Mouse (Mus musculus): ENCODE data around the gene Tep1. TPM values are rescaled to one million over a fixed set of nuclear protein-coding genes. Genes with fewer than 3 reads are reported as not detected.

Gene Tep1
- total RNA-seq, 1 experiment from 2014 or later, result 20.8 TPM

GRCm38 (mm10) chr14:50795261-50795935 is 75.0 kb downstream of the Tep1 start:
- DNase-seq, result no peak

- DNase-seq, result no peak
These were observed 82.2 kb downstream of the Tep1 start for GRCm38 (mm10) chr14:50788157-50788556.

- DNase-seq, result peak; percentile 95
These were observed 85.1 kb downstream of the Tep1 start, which contains the start of gene Ttc5 for GRCm38 (mm10) chr14:50785251-50785637. Ttc5 (minus strand) TSS chr14:50785519.

GRCm38 (mm10) chr14:50784391-50785250 is 85.7 kb downstream of the Tep1 start:
- no peak for DNase-seq

- no peak for DNase-seq
These were observed 88.2 kb downstream of the Tep1 start for GRCm38 (mm10) chr14:50782166-50782565.

Other genes with a start within 250 kb of the Tep1 start
- not detected in 2 replicates for gene Olfr745, start 231.2 kb downstream of the Tep1 start, total RNA-seq (2021)
- gene Olfr746, start 223.5 kb downstream of the Tep1 start, total RNA-seq (2021), result not detected in 2 replicates
- not detected in 2 replicates for gene Olfr747, start 177.4 kb downstream of the Tep1 start, total RNA-seq (2021)
- gene Olfr748, start 163.2 kb downstream of the Tep1 start, total RNA-seq (2021), result not detected in 2 replicates
- gene Olfr749, start 125.5 kb downstream of the Tep1 start, total RNA-seq (2021), result not detected in 2 replicates
- 33.6 and 40.3 TPM in 2 replicates for gene Ttc5, start 85.0 kb downstream of the Tep1 start, total RNA-seq (2021)
- not detected in 2 replicates for gene Ccnb1ip1, start 62.8 kb downstream of the Tep1 start, total RNA-seq (2021)
- 29.2 and 37.8 TPM in 2 replicates for gene Parp2, start 62.7 kb downstream of the Tep1 start, total RNA-seq (2021)
- 1.1 and 1.5 TPM in 2 replicates for gene Klhl33, start 26.9 kb upstream of the Tep1 start, total RNA-seq (2021)
- gene Osgep, start 54.3 kb upstream of the Tep1 start, total RNA-seq (2021), result 60.9 TPM in 2 replicates
- 66.1 and 71.3 TPM in 2 replicates for gene Apex1, start 54.4 kb upstream of the Tep1 start, total RNA-seq (2021)
- 44.3 and 47.2 TPM in 2 replicates for gene Pip4p1, start 60.3 kb upstream of the Tep1 start, total RNA-seq (2021)
- 55.0 and 61.3 TPM in 2 replicates for gene Pnp, start 60.5 kb upstream of the Tep1 start, total RNA-seq (2021)
- gene Gm49342, start 74.0 kb upstream of the Tep1 start, total RNA-seq (2021), result 51.4 and 57.2 TPM in 2 replicates
- 2.6 and 3.1 TPM in 2 replicates for gene Pnp2, start 85.4 kb upstream of the Tep1 start, total RNA-seq (2021)
- 0.33 TPM in 1 of 2 replicates, not detected in the other for gene Rnase10, start 137.2 kb upstream of the Tep1 start, total RNA-seq (2021)
- gene Rnase9, start 171.3 kb upstream of the Tep1 start, total RNA-seq (2021), result not detected in 2 replicates
- gene Rnase11, start 179.6 kb upstream of the Tep1 start, total RNA-seq (2021), result not detected in 2 replicates
- not detected in 2 replicates for gene Rnase12, start 187.1 kb upstream of the Tep1 start, total RNA-seq (2021)
- gene Olfr750, start 203.9 kb upstream of the Tep1 start, total RNA-seq (2021), result not detected in 2 replicates
- 56.5 and 131 TPM in 2 replicates for gene Rnase4, start 220.5 kb upstream of the Tep1 start, total RNA-seq (2021)
- 6.0 and 37.1 TPM in 2 replicates for gene Ang, start 220.6 kb upstream of the Tep1 start, total RNA-seq (2021)
- not detected in 2 replicates for gene Eddm3b, start 243.9 kb upstream of the Tep1 start, total RNA-seq (2021)